Mouse (Mus musculus): ENCODE data around the gene Wnt4. TPM values are rescaled to one million over a fixed set of nuclear protein-coding genes. Genes with fewer than 3 reads are reported as not detected.

The Wnt4 gene
- total RNA-seq, 2 experiments from 2014 or later, result 13.1 to 14.1 TPM

- no peak overlapping the region for H3K4me3 ChIP-seq
- intact Hi-C loops (cut with DNase I), result no loop called here
- DNase-seq (ENCODE audit: extremely low spot score in 1 of 2, low spot score in 2 of 2), result no peak
- no peak overlapping the region for H3K27ac ChIP-seq
- no peak for TF ChIP-seq CTCF (IDR thresholded peaks at IDR 0.05)
Measured at GRCm38 (mm10) chr4:137255568-137255967, 21.7 kb upstream of the Wnt4 start.

- intact Hi-C loops (cut with DNase I), result no loop called here
- TF ChIP-seq CTCF (IDR thresholded peaks at IDR 0.05), result no peak
- DNase-seq (ENCODE audit: extremely low spot score in 1 of 2, low spot score in 2 of 2), result no peak
- Histone ChIP-seq H3K27ac (no peak overlapping the region), H3K4me3 (no peak overlapping the region)
Measured at GRCm38 (mm10) chr4:137261826-137262225, 15.5 kb upstream of the Wnt4 start.

GRCm38 (mm10) chr4:137264066-137264465, 13.2 kb upstream of the Wnt4 start:
- intact Hi-C loops (cut with DNase I), result no loop called here
- H3K4me3 ChIP-seq, result no peak overlapping the region
- TF ChIP-seq CTCF (IDR thresholded peaks at IDR 0.05), result no peak
- no peak overlapping the region for H3K27ac ChIP-seq
- no peak for DNase-seq (ENCODE audit: extremely low spot score in 1 of 2, low spot score in 2 of 2)

- no peak for TF ChIP-seq CTCF (IDR thresholded peaks at IDR 0.05)
- H3K27ac ChIP-seq, result no peak overlapping the region
- intact Hi-C loops (cut with DNase I), result no loop called here
- no peak for DNase-seq (ENCODE audit: extremely low spot score in 1 of 2, low spot score in 2 of 2)
- H3K4me3 ChIP-seq, result no peak overlapping the region
Measured at GRCm38 (mm10) chr4:137265116-137265515, 12.2 kb upstream of the Wnt4 start.

- Histone ChIP-seq H3K27ac (no peak overlapping the region), H3K4me3 (no peak overlapping the region)
- intact Hi-C loops (cut with DNase I), result no loop called here
- no peak for DNase-seq (ENCODE audit: extremely low spot score in 1 of 2, low spot score in 2 of 2)
- TF ChIP-seq CTCF (IDR thresholded peaks at IDR 0.05), result no peak
Measured at GRCm38 (mm10) chr4:137268541-137268940, 8.7 kb upstream of the Wnt4 start.

- intact Hi-C loops (cut with DNase I), result no loop called here
- no peak overlapping the region for H3K4me3 ChIP-seq
- no peak for DNase-seq (ENCODE audit: extremely low spot score in 1 of 2, low spot score in 2 of 2)
Measured at GRCm38 (mm10) chr4:137271856-137272255, 5.4 kb upstream of the Wnt4 start.

GRCm38 (mm10) chr4:137274304-137274703, 3.0 kb upstream of the Wnt4 start:
- Histone ChIP-seq H3K27ac (no peak overlapping the region), H3K4me3 (no peak overlapping the region)
- DNase-seq (ENCODE audit: extremely low spot score in 1 of 2, low spot score in 2 of 2), result no peak
- intact Hi-C loops (cut with DNase I), result no loop called here
- TF ChIP-seq CTCF (IDR thresholded peaks at IDR 0.05), result no peak

More at GRCm38 (mm10) chr4:137271856-137272255, 5.4 kb upstream of the Wnt4 start:
- TF ChIP-seq CTCF (IDR thresholded peaks at IDR 0.05), result no peak
- no peak overlapping the region for H3K27ac ChIP-seq

GRCm38 (mm10) chr4:137276443-137277165, 685 bp upstream of the Wnt4 start:
- intact Hi-C loops (cut with DNase I), result no loop called here
- H3K27ac ChIP-seq, result peak overlapping the region; percentile 34
- TF ChIP-seq CTCF (IDR thresholded peaks at IDR 0.05), result no peak
- H3K4me3 ChIP-seq, result peak overlapping the region; percentile 49
- peak in 1 of 2 experiments; percentile 24 for DNase-seq (ENCODE audit: extremely low spot score in 1 of 2, low spot score in 2 of 2)

GRCm38 (mm10) chr4:137277600-137278143, 383 bp downstream of the Wnt4 start:
- peak; percentile 37 to 51 for DNase-seq (ENCODE audit: extremely low spot score in 1 of 2, low spot score in 2 of 2)
- H3K4me3 ChIP-seq, result peak overlapping the region; percentile 65
- H3K27ac ChIP-seq, result peak overlapping the region; percentile 85
- TF ChIP-seq CTCF (IDR thresholded peaks at IDR 0.05), result no peak
- intact Hi-C loops (cut with DNase I), result no loop called here

- DNase-seq (ENCODE audit: extremely low spot score in 1 of 2, low spot score in 2 of 2), result no peak
- peak overlapping the region; percentile 65 for H3K4me3 ChIP-seq
- intact Hi-C loops (cut with DNase I), result no loop called here
- TF ChIP-seq CTCF (IDR thresholded peaks at IDR 0.05), result no peak
- peak overlapping the region; percentile 85; the same call in 1 of the 2 replicates for H3K27ac ChIP-seq
Measured at GRCm38 (mm10) chr4:137278144-137279040, 1.1 kb downstream of the Wnt4 start.

GRCm38 (mm10) chr4:137279346-137279745, 2.1 kb downstream of the Wnt4 start:
- no peak overlapping the region for H3K4me3 ChIP-seq
- no peak for DNase-seq (ENCODE audit: extremely low spot score in 1 of 2, low spot score in 2 of 2)
- no peak for TF ChIP-seq CTCF (IDR thresholded peaks at IDR 0.05)
- no peak overlapping the region for H3K27ac ChIP-seq
- intact Hi-C loops (cut with DNase I), result no loop called here

- no peak for DNase-seq (ENCODE audit: extremely low spot score in 1 of 2, low spot score in 2 of 2)
- intact Hi-C loops (cut with DNase I), result no loop called here
- no peak for TF ChIP-seq CTCF (IDR thresholded peaks at IDR 0.05)
- no peak overlapping the region for H3K27ac ChIP-seq
- no peak overlapping the region for H3K4me3 ChIP-seq
Measured at GRCm38 (mm10) chr4:137281273-137281672, 4.0 kb downstream of the Wnt4 start.
